Mouse (Mus musculus) E14TG2a.4 (cell line): ENCODE data around the gene A930018P22Rik.
"Not testable (repeated sequence)": the region's sequence is repeated elsewhere in the genome, so short reads cannot be mapped to it uniquely, and the experiment has no call there.

Experiments used
- H3K27me3 ChIP-seq: 2 replicates; pipeline ENCODE4 v1.6.1; 2014; ENCODE audit warnings: low read length, control low read depth; ENCODE audit not compliant: insufficient read depth
- H3K36me3 ChIP-seq: 2 replicates; pipeline ENCODE4 v1.6.1; 2014; ENCODE audit warnings: low read length, control low read depth; ENCODE audit not compliant: insufficient read depth
- H3K4me1 ChIP-seq: replicated peaks from 2 replicates; pipeline ENCODE4 v1.6.1; 2014; ENCODE audit warnings: low read depth, low read length, control low read depth
- H3K4me3 ChIP-seq: replicated peaks from 2 replicates; pipeline ENCODE4 v1.5.1; 2014; ENCODE audit warnings: mild to moderate bottlenecking, low read length
- H3K9me3 ChIP-seq: 2 replicates; pipeline ENCODE4 v1.6.1; 2014; ENCODE audit warnings: low read length, control low read depth
- CTCF ChIP-seq: conservative IDR thresholded peaks from 2 replicates; pipeline ENCODE4 v1.5.1; 2014; ENCODE audit warnings: low read length
- NANOG ChIP-seq: IDR thresholded peaks from 2 replicates; pipeline ENCODE4 v1.6.1; 2014; ENCODE audit warnings: borderline replicate concordance, low read length, mixed read lengths
- POU5F1 ChIP-seq: IDR thresholded peaks from 2 replicates; pipeline ENCODE4 v1.6.1; 2014; ENCODE audit warnings: low read length, borderline replicate concordance

Gene A930018P22Rik

GRCm38 (mm10) chr2:104122505-104123378 is at the start of gene A930018P22Rik:
Gene A930018P22Rik (plus strand): TSS chr2:104122769.
- peak within 1 kb of the TSS; percentile 89 for H3K4me3 ChIP-seq
- no peaks in the 10 kb centered on the region for H3K9me3 ChIP-seq
- peaks cover 33% of the 10 kb centered on the region for H3K27me3 ChIP-seq
- no peaks in the 10 kb centered on the region for H3K36me3 ChIP-seq
- peaks cover 32% of the 10 kb centered on the region for H3K4me1 ChIP-seq
- TF ChIP-seq POU5F1 (no peak), NANOG (no peak), CTCF (no peak)

- not testable (repeated sequence) for H3K4me1 ChIP-seq, H3K36me3 ChIP-seq, H3K9me3 ChIP-seq, H3K27me3 ChIP-seq, H3K4me3 ChIP-seq
Observed at GRCm38 (mm10) chr2:104078285-104078684, 44.3 kb upstream of the A930018P22Rik start.

- H3K27me3 ChIP-seq, H3K9me3 ChIP-seq, H3K4me3 ChIP-seq, H3K36me3 ChIP-seq, H3K4me1 ChIP-seq: not testable (repeated sequence)
Observed at GRCm38 (mm10) chr2:104081436-104082050, 41.0 kb upstream of the A930018P22Rik start.

GRCm38 (mm10) chr2:104082474-104082873 is 40.1 kb upstream of the A930018P22Rik start:
- TF ChIP-seq CTCF (no peak), NANOG (no peak), POU5F1 (no peak)

GRCm38 (mm10) chr2:104084027-104084426 is 38.5 kb upstream of the A930018P22Rik start:
- H3K27me3 ChIP-seq, H3K36me3 ChIP-seq, H3K4me3 ChIP-seq, H3K9me3 ChIP-seq, H3K4me1 ChIP-seq: not testable (repeated sequence)

More at GRCm38 (mm10) chr2:104082474-104082873, 40.1 kb upstream of the A930018P22Rik start:
- H3K4me1 ChIP-seq, result no peaks in the 10 kb centered on the region
- no peak overlapping the region for H3K4me3 ChIP-seq
- H3K36me3 ChIP-seq, result no peaks in the 10 kb centered on the region
- H3K9me3 ChIP-seq, result no peaks in the 10 kb centered on the region
- H3K27me3 ChIP-seq, result no peaks in the 10 kb centered on the region

GRCm38 (mm10) chr2:104087562-104087961 is 35.0 kb upstream of the A930018P22Rik start:
- H3K36me3 ChIP-seq, H3K27me3 ChIP-seq, H3K4me3 ChIP-seq, H3K4me1 ChIP-seq: not testable (repeated sequence)
- peaks cover 16% of the 10 kb centered on the region for H3K9me3 ChIP-seq

- peaks cover 12% of the 10 kb centered on the region for H3K4me1 ChIP-seq
- H3K4me3 ChIP-seq, result no peak overlapping the region
- H3K9me3 ChIP-seq, result peaks cover 25% of the 10 kb centered on the region
- H3K36me3 ChIP-seq, result peaks cover 8% of the 10 kb centered on the region; the same call in 1 of the 2 replicates
- H3K27me3 ChIP-seq, result no peaks in the 10 kb centered on the region
- TF ChIP-seq CTCF, result no peak
- no peak for TF ChIP-seq POU5F1
- no peak for TF ChIP-seq NANOG
Observed at GRCm38 (mm10) chr2:104093305-104093704, 29.3 kb upstream of the A930018P22Rik start.

GRCm38 (mm10) chr2:104095741-104096213 is 26.8 kb upstream of the A930018P22Rik start, which contains the start of gene Cd59a:
Gene Cd59a (plus strand): TSS chr2:104095801.
- H3K27me3 ChIP-seq, result no peaks in the 10 kb centered on the region
- peaks cover 19% of the 10 kb centered on the region for H3K9me3 ChIP-seq
- peak within 1 kb of the TSS; percentile 74 for H3K4me3 ChIP-seq
- peaks cover 8% of the 10 kb centered on the region; the same call in 1 of the 2 replicates for H3K36me3 ChIP-seq
- TF ChIP-seq POU5F1, result no peak
- TF ChIP-seq NANOG, result no peak
- no peak for TF ChIP-seq CTCF
- H3K4me1 ChIP-seq, result peaks cover 32% of the 10 kb centered on the region

GRCm38 (mm10) chr2:104096256-104096655 is 26.3 kb upstream of the A930018P22Rik start:
- Histone ChIP-seq H3K9me3 (peaks cover 19% of the 10 kb centered on the region), H3K4me3 (peak overlapping the region; percentile 74), H3K27me3 (no peaks in the 10 kb centered on the region), H3K36me3 (peaks cover 8% of the 10 kb centered on the region; the same call in 1 of the 2 replicates), H3K4me1 (peaks cover 32% of the 10 kb centered on the region)
- TF ChIP-seq CTCF (no peak), POU5F1 (no peak), NANOG (no peak)

GRCm38 (mm10) chr2:104096796-104097195 is 25.8 kb upstream of the A930018P22Rik start:
- not testable (repeated sequence) for H3K27me3 ChIP-seq, H3K4me3 ChIP-seq, H3K36me3 ChIP-seq
- H3K9me3 ChIP-seq, result peaks cover 16% of the 10 kb centered on the region
- H3K4me1 ChIP-seq, result peaks cover 32% of the 10 kb centered on the region

- peaks cover 32% of the 10 kb centered on the region for H3K4me1 ChIP-seq
- H3K36me3 ChIP-seq, H3K4me3 ChIP-seq, H3K27me3 ChIP-seq: not testable (repeated sequence)
- H3K9me3 ChIP-seq, result peaks cover 10% of the 10 kb centered on the region
Observed at GRCm38 (mm10) chr2:104097396-104097795, 25.2 kb upstream of the A930018P22Rik start.
